Mouse (Mus musculus) ES-Bruce4 (cell line): ENCODE measurements at regions not wholly inside any gene's neighbourhood (a gene's known extent, or its start where the extent isn't known, plus 50 kb on each side); places are given as distances from the start of the nearest gene placed in this dataset.

Experiments used
- H3K27ac ChIP-seq: 2 replicates; pipeline ENCODE4 v1.5.1; 2012; ENCODE audit warnings: low read length, inconsistent platforms; ENCODE audit not compliant: insufficient read depth
- H3K27me3 ChIP-seq: 2 replicates; pipeline ENCODE4 v1.6.1; 2012; ENCODE audit warnings: mild to moderate bottlenecking, low read length, inconsistent platforms; ENCODE audit not compliant: control insufficient read depth, poor library complexity, insufficient read depth, severe bottlenecking
- H3K36me3 ChIP-seq: 2 replicates; pipeline ENCODE4 v1.6.1; 2012; ENCODE audit warnings: inconsistent platforms, mild to moderate bottlenecking, low read length, moderate library complexity; ENCODE audit not compliant: control insufficient read depth, poor library complexity, insufficient read depth, severe bottlenecking
- H3K4me1 ChIP-seq: one replicate; pipeline ENCODE4 v1.8.1; 2011; ENCODE audit warnings: low read length; ENCODE audit not compliant: control insufficient read depth, insufficient read depth
- H3K4me3 ChIP-seq: 2 replicates; pipeline ENCODE4 v1.5.1; 2011; ENCODE audit warnings: low read depth, mild to moderate bottlenecking, low read length
- H3K9ac ChIP-seq: 2 replicates; pipeline ENCODE4 v1.6.1; 2012; ENCODE audit warnings: low read depth, mild to moderate bottlenecking, inconsistent platforms; ENCODE audit not compliant: poor library complexity, severe bottlenecking
- H3K9me3 ChIP-seq: replicated peaks from 2 replicates; pipeline ENCODE4 v1.6.1; 2012; ENCODE audit warnings: mild to moderate bottlenecking, low read length, inconsistent platforms; ENCODE audit not compliant: control insufficient read depth, poor library complexity, insufficient read depth, severe bottlenecking
- CTCF ChIP-seq: IDR thresholded peaks from one replicate; pipeline ENCODE4 v1.8.1; 2011; ENCODE audit warnings: low read depth, low read length
- EP300 ChIP-seq: IDR thresholded peaks from 2 replicates; pipeline ENCODE4 v1.6.1; 2011; ENCODE audit warnings: low read depth, low read length; ENCODE audit not compliant: insufficient read depth
- POLR2A ChIP-seq: IDR thresholded peaks from one replicate; pipeline ENCODE4 v1.8.1; 2011; ENCODE audit warnings: low read length; ENCODE audit not compliant: insufficient read depth

DNA sequence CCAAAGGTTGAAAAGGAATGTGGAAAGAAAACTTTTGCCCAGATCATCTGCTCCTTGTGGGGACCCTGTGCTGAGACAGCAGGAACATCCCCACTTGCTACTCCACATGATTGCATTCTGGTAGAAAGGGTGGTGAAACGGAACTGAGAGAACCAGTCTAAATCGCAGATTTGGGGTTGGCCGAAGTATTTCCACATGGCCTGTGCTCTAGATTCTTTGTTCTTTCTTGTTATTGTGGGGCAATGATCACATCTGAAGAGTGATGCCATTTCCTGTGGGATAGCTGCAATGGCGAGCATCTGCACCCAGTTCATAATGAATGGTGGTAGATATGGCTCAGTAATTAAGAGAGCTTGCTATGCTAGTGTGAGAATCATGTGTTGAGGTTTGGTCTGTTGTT, 273.6 kb upstream of the Rnaseh2b start:
- no peaks in the 10 kb centered on the region for H3K36me3 ChIP-seq
- H3K4me3 ChIP-seq, result no peak overlapping the region
- no peaks in the 10 kb centered on the region for H3K4me1 ChIP-seq
- H3K9ac ChIP-seq, result no peak overlapping the region
- TF ChIP-seq POLR2A (no peak), CTCF (no peak), EP300 (no peak)
- no peak overlapping the region for H3K27ac ChIP-seq
- no peaks in the 10 kb centered on the region for H3K27me3 ChIP-seq
- no peaks in the 10 kb centered on the region for H3K9me3 ChIP-seq

DNA sequence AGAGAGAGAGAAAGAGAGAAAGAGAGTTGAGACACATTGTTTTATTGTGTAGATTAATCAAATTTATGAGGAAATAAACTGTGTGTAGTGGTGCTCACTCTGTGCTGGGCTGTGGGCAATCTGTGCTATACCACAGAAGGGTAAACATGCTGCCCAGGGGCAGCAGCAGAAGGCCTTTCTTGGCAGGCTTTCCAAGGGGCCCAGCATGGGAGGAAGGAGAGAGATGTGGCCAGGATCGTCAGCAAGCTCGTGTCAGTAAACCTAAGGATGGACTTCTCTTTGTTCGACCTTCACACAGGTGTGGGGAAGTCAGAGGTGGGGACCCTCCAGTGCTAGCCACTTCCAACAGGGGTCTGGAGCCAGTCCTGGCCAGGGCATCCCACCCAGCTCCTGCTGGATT, 271.4 kb upstream of the Rnaseh2b start:
- Histone ChIP-seq H3K36me3 (no peaks in the 10 kb centered on the region), H3K4me1 (no peaks in the 10 kb centered on the region), H3K9ac (no peak overlapping the region), H3K27ac (no peak overlapping the region), H3K9me3 (no peaks in the 10 kb centered on the region), H3K4me3 (no peak overlapping the region), H3K27me3 (no peaks in the 10 kb centered on the region)
- TF ChIP-seq CTCF (no peak), POLR2A (no peak), EP300 (no peak)

GRCm38 (mm10) chr14:62022193-62022592, 270.2 kb upstream of the Rnaseh2b start:
- Histone ChIP-seq H3K9ac (no peak overlapping the region), H3K9me3 (no peaks in the 10 kb centered on the region), H3K27ac (no peak overlapping the region), H3K4me1 (no peaks in the 10 kb centered on the region), H3K36me3 (no peaks in the 10 kb centered on the region), H3K4me3 (no peak overlapping the region), H3K27me3 (no peaks in the 10 kb centered on the region)
- TF ChIP-seq POLR2A (no peak), CTCF (no peak), EP300 (no peak)

DNA sequence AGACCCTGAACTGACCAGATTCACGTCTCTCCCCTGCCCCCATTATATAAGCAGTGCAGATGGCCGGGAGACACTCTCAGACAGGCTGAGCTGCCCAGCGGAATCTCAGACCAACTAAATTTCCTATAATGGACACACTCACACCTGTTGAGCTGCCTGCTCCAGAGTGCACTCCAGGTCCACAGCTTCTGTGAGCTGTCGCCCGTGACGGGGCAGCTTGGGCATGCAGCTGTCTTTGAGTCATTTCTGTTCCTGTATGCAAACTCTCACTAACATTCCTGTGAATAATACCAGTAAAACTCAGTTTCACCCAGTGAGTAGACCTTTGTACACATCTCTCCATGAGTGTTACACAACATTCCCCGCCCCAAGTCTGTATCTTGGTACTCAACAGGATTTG, 269.4 kb upstream of the Rnaseh2b start:
- H3K4me3 ChIP-seq, result no peak overlapping the region
- H3K27ac ChIP-seq, result no peak overlapping the region
- H3K36me3 ChIP-seq, result no peaks in the 10 kb centered on the region
- no peaks in the 10 kb centered on the region for H3K27me3 ChIP-seq
- H3K9me3 ChIP-seq, result no peaks in the 10 kb centered on the region
- no peak for TF ChIP-seq EP300
- H3K9ac ChIP-seq, result no peak overlapping the region
- no peaks in the 10 kb centered on the region for H3K4me1 ChIP-seq

- TF ChIP-seq EP300 (no peak), CTCF (no peak), POLR2A (no peak)
- Histone ChIP-seq H3K27me3 (no peaks in the 10 kb centered on the region; the same call in 1 of the 2 replicates), H3K27ac (no peak overlapping the region), H3K4me3 (no peak overlapping the region), H3K9me3 (no peaks in the 10 kb centered on the region), H3K9ac (no peak overlapping the region), H3K36me3 (no peaks in the 10 kb centered on the region), H3K4me1 (no peaks in the 10 kb centered on the region)
Observed at GRCm38 (mm10) chr14:62027751-62028279, 264.6 kb upstream of the Rnaseh2b start.

- no peaks in the 10 kb centered on the region for H3K4me1 ChIP-seq
- TF ChIP-seq POLR2A, result no peak
- no peak for TF ChIP-seq CTCF
- no peak for TF ChIP-seq EP300
Observed at GRCm38 (mm10) chr14:62030059-62030458, 262.3 kb upstream of the Rnaseh2b start.

More at GRCm38 (mm10) chr14:62030059-62030458, 262.3 kb upstream of the Rnaseh2b start:
- no peak overlapping the region for H3K4me3 ChIP-seq
- H3K27ac ChIP-seq, result no peak overlapping the region
- H3K9ac ChIP-seq, result no peak overlapping the region
- no peaks in the 10 kb centered on the region for H3K36me3 ChIP-seq
- H3K9me3 ChIP-seq, result no peaks in the 10 kb centered on the region
- H3K27me3 ChIP-seq, result no peaks in the 10 kb centered on the region; the same call in 1 of the 2 replicates
